Mouse (Mus musculus) spleen, adult 2 months (tissue): ENCODE data around the gene Higd2a. TPM values are rescaled to one million over a fixed set of nuclear protein-coding genes. Genes with fewer than 3 reads are reported as not detected.

Source experiments
- DNase-seq, 2 experiments: peaks; one replicate each; pipeline versions ENCODE4 v3.0.0 to v3.0.0-alpha.2; 2012 to 2021; ENCODE audit warnings: low spot score in 2 of 2, low read depth in 1 of 2
- H3K27ac ChIP-seq: fragments of 200-500 bp; 2 replicates; pipeline ENCODE4 v1.5.1; 2012; ENCODE audit warnings: low read length, inconsistent platforms; ENCODE audit not compliant: insufficient read depth
- H3K27me3 ChIP-seq: fragments of 200-500 bp; 2 replicates; pipeline ENCODE4 v1.6.1; 2012; ENCODE audit warnings: mild to moderate bottlenecking, moderate library complexity, low read length, inconsistent platforms; ENCODE audit not compliant: control insufficient read depth, insufficient read depth
- H3K36me3 ChIP-seq: fragments of 200-500 bp; 2 replicates; pipeline ENCODE4 v1.6.1; 2012; ENCODE audit warnings: mild to moderate bottlenecking, low read length, inconsistent platforms; ENCODE audit not compliant: control insufficient read depth, insufficient read depth
- H3K4me1 ChIP-seq: fragments of 200-500 bp; 2 replicates; pipeline ENCODE4 v1.6.1; 2011; ENCODE audit warnings: inconsistent platforms; ENCODE audit not compliant: control insufficient read depth, insufficient read depth, insufficient read length
- H3K4me3 ChIP-seq: fragments of 200-500 bp; 2 replicates; pipeline ENCODE4 v1.5.1; 2011; ENCODE audit warnings: mild to moderate bottlenecking, inconsistent platforms; ENCODE audit not compliant: insufficient read depth, insufficient read length; ENCODE audit errors: extremely low read depth
- CTCF ChIP-seq: fragments of 200-500 bp; IDR thresholded peaks from 2 replicates; pipeline ENCODE4 v1.5.1; 2011; ENCODE audit warnings: mild to moderate bottlenecking, inconsistent platforms; ENCODE audit not compliant: insufficient read depth, insufficient read length, insufficient replicate concordance; ENCODE audit errors: extremely low read depth
- POLR2A ChIP-seq: fragments of 200-500 bp; IDR thresholded peaks from 2 replicates; pipeline ENCODE4 v1.6.1; 2011; ENCODE audit warnings: low read depth, low read length, inconsistent platforms
- WGBS: fragments of 180-500 bp; shearing (Covaris S2); methylation state at CpG from one replicate; pipeline ENCODE4 v1.1.7; 2018; 5-methylcytosine and 5-hydroxymethylcytosine counted together
- polyA plus RNA-seq: library from polyadenylated mRNA; depleted of rRNA; stranded (reverse); fragments of >200 nt; gene quantifications from 2 replicates; pipeline ENCODE4 v1.2.3, GENCODE M21; 2012

Gene Higd2a
- polyA plus RNA-seq, 1 experiment = 68.3 TPM

- peaks cover 37% of the 10 kb centered on the region for H3K36me3 ChIP-seq
- no peak for DNase-seq
- no peak overlapping the region for H3K27ac ChIP-seq
- no peak overlapping the region for H3K4me3 ChIP-seq
- H3K27me3 ChIP-seq = no peaks in the 10 kb centered on the region
- WGBS = 95% methylated on average over 7 of the region's 7 CpGs
- no peaks in the 10 kb centered on the region; the same call in 1 of the 2 replicates for H3K4me1 ChIP-seq
- TF ChIP-seq CTCF (no peak), POLR2A (no peak)
Measured at GRCm38 (mm10) chr13:54560608-54561007, 29.4 kb upstream of the Higd2a start.

GRCm38 (mm10) chr13:54562562-54562961 is 27.4 kb upstream of the Higd2a start:
- no peak overlapping the region for H3K27ac ChIP-seq
- no peaks in the 10 kb centered on the region; the same call in 1 of the 2 replicates for H3K4me1 ChIP-seq
- DNase-seq = no peak
- H3K27me3 ChIP-seq = no peaks in the 10 kb centered on the region
- H3K4me3 ChIP-seq = no peak overlapping the region
- TF ChIP-seq POLR2A (no peak), CTCF (no peak)
- H3K36me3 ChIP-seq = peaks cover 24% of the 10 kb centered on the region
- WGBS = 48% methylated on average over 7 of the region's 7 CpGs

DNA sequence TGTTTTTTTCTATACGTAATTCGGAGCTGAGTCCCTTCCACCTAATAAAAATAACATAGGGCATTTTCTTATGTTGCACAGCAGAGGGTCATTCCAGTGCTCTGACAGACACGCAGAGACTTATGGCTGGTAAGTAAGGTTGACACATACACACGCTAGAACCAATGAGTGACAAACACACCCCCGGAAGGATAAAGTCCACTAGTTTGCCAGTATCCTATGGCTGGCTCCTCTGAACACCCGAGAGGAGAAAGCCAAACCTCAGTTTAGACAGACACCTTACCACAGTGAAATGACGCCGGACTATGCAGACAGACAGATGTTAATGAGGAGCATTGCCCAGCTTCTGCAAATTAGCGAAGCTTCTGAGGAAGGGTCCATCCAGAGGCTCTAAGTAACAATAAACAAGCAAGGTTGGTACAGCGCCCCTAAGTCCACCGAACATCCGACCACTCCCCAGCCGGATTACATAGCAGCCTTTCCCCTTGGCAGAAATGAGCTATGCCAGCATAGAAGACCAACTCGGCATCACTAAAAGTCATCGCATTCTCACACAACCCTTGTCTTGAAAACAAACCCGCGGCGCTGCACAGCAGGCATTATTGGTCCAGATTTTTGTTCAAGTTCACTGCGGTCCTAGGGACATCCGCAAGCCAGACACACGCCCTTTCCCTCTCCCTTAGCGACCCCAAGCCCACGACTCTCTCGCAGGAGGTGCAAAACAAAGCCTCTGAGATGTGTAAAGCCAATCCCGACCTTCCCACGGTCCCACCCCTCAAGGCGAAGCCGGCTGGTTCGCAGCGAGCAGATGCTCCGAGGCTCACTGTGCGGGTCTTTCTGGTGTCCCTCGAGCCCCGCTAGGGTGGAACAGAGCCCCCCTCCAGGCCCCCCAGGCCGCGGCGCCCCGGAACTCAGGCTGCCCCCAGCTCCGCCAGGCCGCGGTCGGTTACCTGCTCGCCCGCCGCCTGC is 25.5 kb upstream of the Higd2a start:
- Histone ChIP-seq H3K4me1 (no peaks in the 10 kb centered on the region; the same call in 1 of the 2 replicates), H3K27me3 (no peaks in the 10 kb centered on the region), H3K4me3 (peak overlapping the region; percentile 80), H3K36me3 (peaks cover 12% of the 10 kb centered on the region; the same call in 1 of the 2 replicates), H3K27ac (peak overlapping the region; percentile 63)
- DNase-seq = no peak
- 12% methylated on average over 45 of the region's 45 CpGs for WGBS
- TF ChIP-seq POLR2A (no peak), CTCF (no peak)

- H3K27ac ChIP-seq = peak within 1 kb of the TSS; percentile 63
- H3K4me3 ChIP-seq = peak within 1 kb of the TSS; percentile 80
- H3K4me1 ChIP-seq = no peaks in the 10 kb centered on the region; the same call in 1 of the 2 replicates
- TF ChIP-seq CTCF (no peak), POLR2A (peak; percentile 88)
- no peaks in the 10 kb centered on the region for H3K27me3 ChIP-seq
- peak; percentile 84 to 97 for DNase-seq
- peaks cover 8% of the 10 kb centered on the region; the same call in 1 of the 2 replicates for H3K36me3 ChIP-seq
- WGBS = 0% methylated on average over 27 of the region's 27 CpGs
Measured at GRCm38 (mm10) chr13:54565201-54565581, 24.8 kb upstream of the Higd2a start, which contains the start of gene 4833439L19Rik. Gene 4833439L19Rik (minus strand): TSS chr13:54565435.

- Histone ChIP-seq H3K27ac (peak overlapping the region; percentile 40; the same call in 1 of the 2 replicates), H3K4me3 (peak overlapping the region; percentile 80; the same call in 1 of the 2 replicates), H3K36me3 (peaks cover 5% of the 10 kb centered on the region; the same call in 1 of the 2 replicates), H3K27me3 (no peaks in the 10 kb centered on the region), H3K4me1 (no peaks in the 10 kb centered on the region; the same call in 1 of the 2 replicates)
- WGBS = 59% methylated on average over 8 of the region's 8 CpGs
- peak; percentile 18 to 46 for DNase-seq
- TF ChIP-seq CTCF (peak; percentile 43; the same call in 1 of the 2 replicates), POLR2A (no peak)
Measured at GRCm38 (mm10) chr13:54565594-54566345, 24.2 kb upstream of the Higd2a start.

GRCm38 (mm10) chr13:54568380-54568779 is 21.6 kb upstream of the Higd2a start:
- H3K27ac ChIP-seq = no peak overlapping the region
- no peaks in the 10 kb centered on the region for H3K36me3 ChIP-seq
- 55% methylated on average over 5 of the region's 5 CpGs for WGBS
- H3K4me1 ChIP-seq = no peaks in the 10 kb centered on the region; the same call in 1 of the 2 replicates
- no peak for TF ChIP-seq CTCF
- TF ChIP-seq POLR2A = no peak
- H3K27me3 ChIP-seq = no peaks in the 10 kb centered on the region
- H3K4me3 ChIP-seq = no peak overlapping the region
- DNase-seq = no peak
